Mouse (Mus musculus): Measurements from ENCODE around the gene Map4k4.

GRCm38 (mm10) chr1:39976107-39976506, 75.4 kb downstream of the Map4k4 start:
- TF ChIP-seq POLR2A (IDR thresholded peaks at IDR 0.05; ENCODE audit: extremely low read depth, insufficient read depth, low read length) (no peak), CTCF (IDR thresholded peaks at IDR 0.05; ENCODE audit: low read depth, low read length) (no peak)
